14 mouse cellular contexts compared by ENCODE assay signal in the genomic region with DNA sequence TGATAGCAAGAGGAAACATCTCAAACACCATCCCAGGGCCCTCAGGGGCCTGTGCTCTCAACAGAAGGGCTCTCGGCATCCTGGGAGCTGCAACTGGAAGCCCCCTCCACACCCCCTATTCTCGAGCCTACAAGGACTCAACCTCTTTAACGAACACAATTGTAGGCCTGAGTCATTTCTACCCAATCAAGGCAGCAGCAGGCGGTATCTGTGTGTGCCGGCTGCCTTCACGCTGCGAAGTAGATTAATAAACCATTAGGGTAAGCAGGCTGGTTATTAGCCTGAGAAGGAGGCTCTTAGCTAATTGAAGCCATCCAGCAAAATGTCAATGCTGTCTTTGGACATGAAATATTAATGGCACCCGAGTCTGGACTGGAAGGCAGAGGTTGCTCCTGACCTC.
DNase-seq lines count a peak whose midpoint lies in the region; ATAC-seq and TF ChIP-seq lines count a peak whose summit lies in the region.
"Had no signal": no experiment of that assay in that cellular context is flagged by ENCODE, and none has a peak within 500 bp of the region (broad histone marks: within the 10 kb centered on the region; RNA-seq: fewer than 3 reads in every experiment).

No protein-coding gene starts in this region.

- no peak overlapping the region for H3K4me3 ChIP-seq in embryonic facial prominence, embryonic 14.5 days (ENCODE audit: low read depth, low read length)
- H3K4me3 ChIP-seq in embryonic facial prominence, embryonic 10.5 days = no peak overlapping the region
- no peak overlapping the region for H3K4me3 ChIP-seq in forebrain, embryonic 14.5 days (ENCODE audit: low read depth, low read length)
- no peak overlapping the region for H3K4me3 ChIP-seq in hindbrain, postnatal 0 days (ENCODE audit: low read length)
- no peak overlapping the region for H3K4me3 ChIP-seq in neural tube, embryonic 15.5 days (replicated peaks)
- no peak overlapping the region for H3K4me3 ChIP-seq in heart, embryonic 10.5 days
- H3K4me3 ChIP-seq: embryonic facial prominence, embryonic 15.5 days; heart, adult 2 months; limb, embryonic 13.5 days had no signal

- WGBS in embryonic facial prominence, embryonic 14.5 days = 64% methylated on average over 8 of the region's 8 CpGs
- 73% methylated on average over 8 of the region's 8 CpGs for WGBS in embryonic facial prominence, embryonic 10.5 days
- WGBS in forebrain, embryonic 14.5 days = 11% methylated on average over 8 of the region's 8 CpGs
- 49% methylated on average over 8 of the region's 8 CpGs for WGBS in hindbrain, postnatal 0 days
- WGBS in neural tube, embryonic 15.5 days = 29% methylated on average over 8 of the region's 8 CpGs
- 77% methylated on average over 8 of the region's 8 CpGs for WGBS in heart, embryonic 10.5 days

- peak; percentile 18 for DNase-seq in embryonic facial prominence, embryonic 14.5 days (ENCODE audit: low spot score)
- no peak for DNase-seq in embryonic facial prominence, embryonic 10.5 days (ENCODE audit: low spot score)
- DNase-seq in forebrain, embryonic 14.5 days (ENCODE audit: low spot score) = peak; percentile 78
- peak; percentile 55 for DNase-seq in hindbrain, postnatal 0 days (ENCODE audit: low spot score)
- no peak for DNase-seq in heart, embryonic 10.5 days (ENCODE audit: low spot score)
- no peak for DNase-seq in adrenal gland, adult 2 months
- DNase-seq: cerebellum, postnatal 10 days; heart, adult 2 months; kidney, adult 9 months; liver, postnatal 0 days had no signal

- no peak overlapping the region for H3K4me2 ChIP-seq in embryonic facial prominence, embryonic 14.5 days (ENCODE audit: low read depth, low read length)
- H3K4me2 ChIP-seq in forebrain, embryonic 14.5 days (ENCODE audit: low read length) = no peak overlapping the region
- no peak overlapping the region for H3K4me2 ChIP-seq in hindbrain, postnatal 0 days (ENCODE audit: low read depth, low read length)
- no peak overlapping the region for H3K4me2 ChIP-seq in neural tube, embryonic 15.5 days
- H3K4me2 ChIP-seq: embryonic facial prominence, embryonic 15.5 days; limb, embryonic 13.5 days had no signal

- ATAC-seq in embryonic facial prominence, embryonic 14.5 days (ENCODE audit: low read depth) = no peak; the same call in 1 of the 2 replicates
- peak; percentile 30 for ATAC-seq in forebrain, embryonic 14.5 days
- ATAC-seq in hindbrain, postnatal 0 days = no peak
- ATAC-seq in neural tube, embryonic 15.5 days (ENCODE audit: low FRiP score) = 0 out of 2 replicates have a peak, but pooled peaks have one; percentile 43
- ATAC-seq in monocyte, adult 5-6 weeks (replicated peaks; ENCODE audit: insufficient number of reproducible peaks, low FRiP score, low TSS enrichment, poor library complexity, severe bottlenecking) = no peak
- ATAC-seq: liver, postnatal 0 days had no signal

- no peaks in the 10 kb centered on the region for H3K36me3 ChIP-seq in embryonic facial prominence, embryonic 14.5 days (ENCODE audit: control insufficient read depth, insufficient read depth, low read length)
- no peaks in the 10 kb centered on the region for H3K36me3 ChIP-seq in embryonic facial prominence, embryonic 10.5 days (replicated peaks)
- H3K36me3 ChIP-seq in forebrain, embryonic 14.5 days (ENCODE audit: control insufficient read depth, insufficient read depth, low read length) = no peaks in the 10 kb centered on the region
- no peaks in the 10 kb centered on the region for H3K36me3 ChIP-seq in hindbrain, postnatal 0 days (ENCODE audit: insufficient read depth, low read length)
- no peaks in the 10 kb centered on the region for H3K36me3 ChIP-seq in neural tube, embryonic 15.5 days
- H3K36me3 ChIP-seq in heart, embryonic 10.5 days = no peaks in the 10 kb centered on the region
- H3K36me3 ChIP-seq: embryonic facial prominence, embryonic 15.5 days; limb, embryonic 13.5 days had no signal

- H3K9me3 ChIP-seq in embryonic facial prominence, embryonic 14.5 days (ENCODE audit: control insufficient read depth, low read length) = no peaks in the 10 kb centered on the region
- H3K9me3 ChIP-seq in embryonic facial prominence, embryonic 10.5 days = no peaks in the 10 kb centered on the region
- no peaks in the 10 kb centered on the region for H3K9me3 ChIP-seq in forebrain, embryonic 14.5 days (replicated peaks; ENCODE audit: control insufficient read depth, low read length)
- no peaks in the 10 kb centered on the region for H3K9me3 ChIP-seq in hindbrain, postnatal 0 days (ENCODE audit: low read length)
- no peaks in the 10 kb centered on the region for H3K9me3 ChIP-seq in neural tube, embryonic 15.5 days (replicated peaks)
- H3K9me3 ChIP-seq in heart, embryonic 10.5 days = no peaks in the 10 kb centered on the region
- H3K9me3 ChIP-seq: embryonic facial prominence, embryonic 15.5 days; limb, embryonic 13.5 days had no signal

- no peak for TF ChIP-seq CTCF in hindbrain, postnatal 0 days (IDR thresholded peaks at IDR 0.05; ENCODE audit: low read depth)

- no peak overlapping the region for H3K27ac ChIP-seq in embryonic facial prominence, embryonic 14.5 days (replicated peaks; ENCODE audit: low read depth, low read length)
- H3K27ac ChIP-seq in embryonic facial prominence, embryonic 10.5 days (replicated peaks) = no peak overlapping the region
- H3K27ac ChIP-seq in forebrain, embryonic 14.5 days (ENCODE audit: low read depth, low read length) = peak overlapping the region; percentile 40; the same call in 1 of the 2 replicates
- peak overlapping the region; percentile 41; the same call in 1 of the 2 replicates for H3K27ac ChIP-seq in hindbrain, postnatal 0 days
- H3K27ac ChIP-seq in neural tube, embryonic 15.5 days (replicated peaks) = peak overlapping the region; percentile 75
- no peak overlapping the region for H3K27ac ChIP-seq in heart, embryonic 10.5 days
- H3K27ac ChIP-seq: embryonic facial prominence, embryonic 15.5 days; heart, adult 2 months; limb, embryonic 13.5 days had no signal

- no peak overlapping the region for H3K9ac ChIP-seq in embryonic facial prominence, embryonic 14.5 days (ENCODE audit: low read depth, low read length)
- H3K9ac ChIP-seq in forebrain, embryonic 14.5 days (ENCODE audit: low read length) = no peak overlapping the region
- H3K9ac ChIP-seq in hindbrain, postnatal 0 days (replicated peaks; ENCODE audit: low read length) = no peak overlapping the region
- H3K9ac ChIP-seq in neural tube, embryonic 15.5 days (replicated peaks) = no peak overlapping the region
- H3K9ac ChIP-seq: embryonic facial prominence, embryonic 15.5 days; limb, embryonic 13.5 days; liver, postnatal 0 days had no signal

- H3K4me1 ChIP-seq in embryonic facial prominence, embryonic 14.5 days (ENCODE audit: control insufficient read depth, insufficient read depth, low read length) = peaks cover 12% of the 10 kb centered on the region
- H3K4me1 ChIP-seq in embryonic facial prominence, embryonic 10.5 days = peaks cover 30% of the 10 kb centered on the region
- peaks cover 55% of the 10 kb centered on the region for H3K4me1 ChIP-seq in forebrain, embryonic 14.5 days (ENCODE audit: control insufficient read depth, insufficient read depth, low read length)
- peaks cover 20% of the 10 kb centered on the region for H3K4me1 ChIP-seq in hindbrain, postnatal 0 days (ENCODE audit: insufficient read depth, low read length)
- peaks cover 59% of the 10 kb centered on the region for H3K4me1 ChIP-seq in neural tube, embryonic 15.5 days
- H3K4me1 ChIP-seq in heart, embryonic 10.5 days = peaks cover 7% of the 10 kb centered on the region; the same call in 1 of the 2 replicates

- H3K27me3 ChIP-seq in embryonic facial prominence, embryonic 14.5 days (replicated peaks; ENCODE audit: control insufficient read depth, insufficient read depth, low read length) = no peaks in the 10 kb centered on the region
- no peaks in the 10 kb centered on the region for H3K27me3 ChIP-seq in embryonic facial prominence, embryonic 10.5 days (replicated peaks; ENCODE audit: low read depth, poor library complexity, severe bottlenecking)
- no peaks in the 10 kb centered on the region for H3K27me3 ChIP-seq in forebrain, embryonic 14.5 days (replicated peaks; ENCODE audit: control insufficient read depth, insufficient read depth, low read length)
- no peaks in the 10 kb centered on the region for H3K27me3 ChIP-seq in hindbrain, postnatal 0 days (ENCODE audit: insufficient read depth, low read length)
- no peaks in the 10 kb centered on the region for H3K27me3 ChIP-seq in neural tube, embryonic 15.5 days (replicated peaks)
- peaks cover 18% of the 10 kb centered on the region for H3K27me3 ChIP-seq in heart, embryonic 10.5 days (ENCODE audit: insufficient read depth, poor library complexity, severe bottlenecking)
- H3K27me3 ChIP-seq: embryonic facial prominence, embryonic 15.5 days; limb, embryonic 13.5 days had no signal

Comparison
In these comparisons a context has a peak if more than half of its experiments do, and no peak if none do; other contexts are left out.
1. DNase-seq: peak in embryonic facial prominence, embryonic 14.5 days (single experiment), forebrain, embryonic 14.5 days (single experiment) and hindbrain, postnatal 0 days (single experiment); none in embryonic facial prominence, embryonic 10.5 days (single experiment), heart, embryonic 10.5 days (single experiment) and adrenal gland, adult 2 months (single experiment).
2. ATAC-seq: peak in forebrain, embryonic 14.5 days (single experiment) and neural tube, embryonic 15.5 days (single experiment); none in embryonic facial prominence, embryonic 14.5 days (single experiment), hindbrain, postnatal 0 days (single experiment) and monocyte, adult 5-6 weeks (single experiment).
3. H3K27ac ChIP-seq: peak in forebrain, embryonic 14.5 days (single experiment), hindbrain, postnatal 0 days (single experiment) and neural tube, embryonic 15.5 days (single experiment); none in embryonic facial prominence, embryonic 14.5 days (single experiment), embryonic facial prominence, embryonic 10.5 days (single experiment) and heart, embryonic 10.5 days (single experiment).